Mouse (Mus musculus): ENCODE results near the gene Nelfe.

DNA sequence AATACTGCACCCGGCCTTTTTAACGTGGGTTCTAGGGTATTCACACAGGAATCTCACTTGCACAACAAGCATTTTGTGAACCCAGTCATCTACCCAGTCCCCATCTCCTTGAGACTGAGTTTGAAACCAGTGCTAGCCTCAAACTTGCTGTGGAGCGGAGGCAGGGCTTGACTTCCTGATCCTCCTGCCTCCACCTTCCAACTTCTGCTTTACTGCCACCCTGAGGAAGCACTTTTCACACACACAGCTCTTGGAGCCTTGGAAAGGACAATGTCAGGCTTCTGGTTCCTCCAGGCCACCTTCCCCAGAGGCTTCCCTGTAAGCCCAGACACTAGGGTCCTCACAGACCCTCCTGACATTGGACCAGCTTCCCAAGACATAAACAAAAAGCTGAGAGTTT, 33.1 kb downstream of the Nelfe start:
- TF ChIP-seq ZC3H11A (IDR thresholded peaks at IDR 0.05; ENCODE audit: low read depth, low read length) (no peak), BHLHE40 (IDR thresholded peaks at IDR 0.05; ENCODE audit: low read depth, low read length) (no peak), POLR2A (IDR thresholded peaks at IDR 0.05; ENCODE audit: low read depth, low read length) (no peak), CTCF (conservative IDR thresholded peaks at IDR 0.05 in 1 of 2, IDR thresholded peaks at IDR 0.05 in 1 of 2; ENCODE audit: low read depth in 2 of 2, low read length in 2 of 2) (peak in 1 of 2 experiments; percentile 29; a peak in 2 of 4 replicates), HCFC1 (IDR thresholded peaks at IDR 0.05; ENCODE audit: low read depth, low read length) (no peak), TCF12 (IDR thresholded peaks at IDR 0.05; ENCODE audit: low read depth, low read length) (no peak), EP300 (IDR thresholded peaks at IDR 0.05; ENCODE audit: low read length) (no peak), NELFE (IDR thresholded peaks at IDR 0.05; ENCODE audit: low read depth, low read length) (no peak), JUN (IDR thresholded peaks at IDR 0.05; ENCODE audit: insufficient read depth, low read depth, low read length) (no peak), ELF1 (IDR thresholded peaks at IDR 0.05; ENCODE audit: low read depth, low read length) (peak; percentile 39; the same call in 1 of the 2 replicates)

Measured in CH12.LX (cell line).